Mouse (Mus musculus): ENCODE measurements around the gene Olfr1338. TPM values are rescaled to one million over a fixed set of nuclear protein-coding genes. Genes with fewer than 3 reads are reported as not detected.

Gene Olfr1338
- polyA plus RNA-seq, 1 experiment from 2014 or later, result not detected

- Histone ChIP-seq H3K36me3 (ENCODE audit: control insufficient read depth, insufficient read depth, low read length) (no peaks in the 10 kb centered on the region), H3K9me3 (ENCODE audit: control insufficient read depth, low read depth, low read length) (no peaks in the 10 kb centered on the region), H3K27ac (ENCODE audit: low read length) (no peak within 1 kb of the TSS), H3K4me2 (replicated peaks; ENCODE audit: low read depth, low read length) (no peak within 1 kb of the TSS), H3K4me3 (ENCODE audit: low read depth, low read length) (no peak within 1 kb of the TSS), H3K9ac (replicated peaks; ENCODE audit: low read depth, low read length) (no peak within 1 kb of the TSS), H3K27me3 (ENCODE audit: control insufficient read depth, insufficient read depth, low read length) (no peaks in the 10 kb centered on the region), H3K4me1 (ENCODE audit: control insufficient read depth, insufficient read depth, low read length) (no peaks in the 10 kb centered on the region)
- ATAC-seq (ENCODE audit: insufficient number of reproducible peaks, insufficient read depth, low FRiP score, low read depth), result no peak
These were observed 38.7 kb downstream of the Olfr1338 start, which contains the start of gene Olfr1340 for GRCm38 (mm10) chr4:118719838-118720237. Gene Olfr1340 (plus strand): TSS chr4:118720138.

GRCm38 (mm10) chr4:118711656-118712055 lies 46.9 kb downstream of the Olfr1338 start:
- H3K4me3 ChIP-seq (ENCODE audit: low read depth, low read length), result no peak overlapping the region
- no peaks in the 10 kb centered on the region for H3K27me3 ChIP-seq (ENCODE audit: control insufficient read depth, insufficient read depth, low read length)
- no peaks in the 10 kb centered on the region for H3K36me3 ChIP-seq (ENCODE audit: control insufficient read depth, insufficient read depth, low read length)
- no peak overlapping the region for H3K4me2 ChIP-seq (replicated peaks; ENCODE audit: low read depth, low read length)
- H3K4me1 ChIP-seq (ENCODE audit: control insufficient read depth, insufficient read depth, low read length), result no peaks in the 10 kb centered on the region
- no peaks in the 10 kb centered on the region for H3K9me3 ChIP-seq (ENCODE audit: control insufficient read depth, low read depth, low read length)
- no peak overlapping the region for H3K9ac ChIP-seq (replicated peaks; ENCODE audit: low read depth, low read length)
- no peak overlapping the region for H3K27ac ChIP-seq (ENCODE audit: low read length)
- WGBS, result 32% methylated on average over 1 of the region's 1 CpGs
- ATAC-seq (ENCODE audit: insufficient number of reproducible peaks, insufficient read depth, low FRiP score, low read depth), result no peak

- Histone ChIP-seq H3K36me3 (ENCODE audit: control insufficient read depth, insufficient read depth, low read length) (no peaks in the 10 kb centered on the region), H3K4me3 (ENCODE audit: low read depth, low read length) (no peak overlapping the region), H3K9ac (replicated peaks; ENCODE audit: low read depth, low read length) (no peak overlapping the region), H3K4me1 (ENCODE audit: control insufficient read depth, insufficient read depth, low read length) (no peaks in the 10 kb centered on the region), H3K4me2 (replicated peaks; ENCODE audit: low read depth, low read length) (no peak overlapping the region), H3K27ac (ENCODE audit: low read length) (no peak overlapping the region), H3K9me3 (ENCODE audit: control insufficient read depth, low read depth, low read length) (no peaks in the 10 kb centered on the region), H3K27me3 (ENCODE audit: control insufficient read depth, insufficient read depth, low read length) (no peaks in the 10 kb centered on the region)
- WGBS, result 82% methylated on average over 5 of the region's 5 CpGs
- no peak for ATAC-seq (ENCODE audit: insufficient number of reproducible peaks, insufficient read depth, low FRiP score, low read depth)
These were observed 50.5 kb downstream of the Olfr1338 start for GRCm38 (mm10) chr4:118708086-118708485.

- no peak for ATAC-seq (ENCODE audit: insufficient number of reproducible peaks, insufficient read depth, low FRiP score, low read depth)
- no peak within 1 kb of the TSS for H3K9ac ChIP-seq (replicated peaks; ENCODE audit: low read depth, low read length)
These were observed 55.3 kb downstream of the Olfr1338 start, which contains the start of gene Olfr1341 for GRCm38 (mm10) chr4:118703223-118703622. Gene Olfr1341 (plus strand): TSS chr4:118703523.

More at GRCm38 (mm10) chr4:118703223-118703622, 55.3 kb downstream of the Olfr1338 start, which contains the start of gene Olfr1341:
- Histone ChIP-seq H3K27me3 (ENCODE audit: control insufficient read depth, insufficient read depth, low read length) (no peaks in the 10 kb centered on the region), H3K4me2 (replicated peaks; ENCODE audit: low read depth, low read length) (no peak within 1 kb of the TSS), H3K9me3 (ENCODE audit: control insufficient read depth, low read depth, low read length) (no peaks in the 10 kb centered on the region), H3K4me3 (ENCODE audit: low read depth, low read length) (no peak within 1 kb of the TSS), H3K4me1 (ENCODE audit: control insufficient read depth, insufficient read depth, low read length) (no peaks in the 10 kb centered on the region), H3K36me3 (ENCODE audit: control insufficient read depth, insufficient read depth, low read length) (no peaks in the 10 kb centered on the region), H3K27ac (ENCODE audit: low read length) (no peak within 1 kb of the TSS)
- 83% methylated on average over 3 of the region's 3 CpGs for WGBS

Other genes with a start within 250 kb of the Olfr1338 start
- 17.9 and 18.3 TPM in 2 replicates for gene 2610528J11Rik, start 231.7 kb downstream of the Olfr1338 start, polyA plus RNA-seq (2014; fragmentation: Nextera tagmentation; extraction: Ambion mirVana)
- 5.0 and 6.5 TPM in 2 replicates for gene Tmem125, start 214.7 kb downstream of the Olfr1338 start, polyA plus RNA-seq (2014; fragmentation: Nextera tagmentation; extraction: Ambion mirVana)
- 0.19 and 0.20 TPM in 2 replicates for gene Cfap57, start 138.0 kb downstream of the Olfr1338 start, polyA plus RNA-seq (2014; fragmentation: Nextera tagmentation; extraction: Ambion mirVana)
- gene Ebna1bp2, start 137.9 kb downstream of the Olfr1338 start, polyA plus RNA-seq (2014; fragmentation: Nextera tagmentation; extraction: Ambion mirVana), result 137 and 147 TPM in 2 replicates
- not detected in 2 replicates for gene Olfr62, start 99.8 kb downstream of the Olfr1338 start, polyA plus RNA-seq (2014; fragmentation: Nextera tagmentation; extraction: Ambion mirVana)
- not detected in 2 replicates for gene Olfr1342, start 66.0 kb downstream of the Olfr1338 start, polyA plus RNA-seq (2014; fragmentation: Nextera tagmentation; extraction: Ambion mirVana)
- gene Olfr1341, start 55.2 kb downstream of the Olfr1338 start, polyA plus RNA-seq (2014; fragmentation: Nextera tagmentation; extraction: Ambion mirVana), result not detected in 2 replicates
- not detected in 2 replicates for gene Olfr1340, start 38.6 kb downstream of the Olfr1338 start, polyA plus RNA-seq (2014; fragmentation: Nextera tagmentation; extraction: Ambion mirVana)
- not detected in 2 replicates for gene Olfr1339, start 26.6 kb downstream of the Olfr1338 start, polyA plus RNA-seq (2014; fragmentation: Nextera tagmentation; extraction: Ambion mirVana)
- gene Olfr1337, start 23.8 kb upstream of the Olfr1338 start, polyA plus RNA-seq (2014; fragmentation: Nextera tagmentation; extraction: Ambion mirVana), result not detected in 2 replicates
- gene Olfr1335, start 51.2 kb upstream of the Olfr1338 start, polyA plus RNA-seq (2014; fragmentation: Nextera tagmentation; extraction: Ambion mirVana), result not detected in 2 replicates
- gene Olfr1333, start 77.5 kb upstream of the Olfr1338 start, polyA plus RNA-seq (2014; fragmentation: Nextera tagmentation; extraction: Ambion mirVana), result not detected in 2 replicates
- gene Olfr1331, start 105.9 kb upstream of the Olfr1338 start, polyA plus RNA-seq (2014; fragmentation: Nextera tagmentation; extraction: Ambion mirVana), result not detected in 2 replicates
- gene Olfr1330, start 129.9 kb upstream of the Olfr1338 start, polyA plus RNA-seq (2014; fragmentation: Nextera tagmentation; extraction: Ambion mirVana), result not detected in 2 replicates
- gene Olfr1329, start 158.7 kb upstream of the Olfr1338 start, polyA plus RNA-seq (2014; fragmentation: Nextera tagmentation; extraction: Ambion mirVana), result not detected in 2 replicates
- not detected in 2 replicates for gene Olfr1328, start 179.9 kb upstream of the Olfr1338 start, polyA plus RNA-seq (2014; fragmentation: Nextera tagmentation; extraction: Ambion mirVana)
- not detected in 2 replicates for gene Lao1, start 202.8 kb upstream of the Olfr1338 start, polyA plus RNA-seq (2014; fragmentation: Nextera tagmentation; extraction: Ambion mirVana)